Mouse (Mus musculus) lung, postnatal 0 days (tissue): Measurements from ENCODE around the gene Sema4g.

Experiments used
- CTCF ChIP-seq: IDR thresholded peaks from 2 replicates; pipeline ENCODE4 v1.5.1; 2016; ENCODE audit warnings: antibody characterized with exemption, mild to moderate bottlenecking
- EP300 ChIP-seq: IDR thresholded peaks from 2 replicates; pipeline ENCODE4 v1.6.1; 2016; ENCODE audit warnings: antibody characterized with exemption, mild to moderate bottlenecking, control low read depth

GRCm38 (mm10) chr19:44992712-44993111 lies 3.8 kb downstream of the Sema4g start:
- no peak for TF ChIP-seq CTCF
- no peak for TF ChIP-seq EP300
